Mouse (Mus musculus) forebrain, postnatal 0 days (tissue): ENCODE data around the gene Hltf. TPM values are rescaled to one million over a fixed set of nuclear protein-coding genes. Genes with fewer than 3 reads are reported as not detected.
"Not testable (repeated sequence)": the region's sequence is repeated elsewhere in the genome, so short reads cannot be mapped to it uniquely, and the experiment has no call there.

Experiments used
- ATAC-seq: fragments of 200-750 bp; cut with Nextera tagmentation; 2 replicates; pipeline ENCODE4 v1.8.0; 2017; ENCODE audit warnings: mild to moderate bottlenecking, moderate library complexity
- DNase-seq: peaks from one replicate; pipeline ENCODE4 v3.0.0-alpha.2; 2015
- H3K27ac ChIP-seq: fragments of 300-500 bp; sonication (generic); 2 replicates; pipeline ENCODE4 v1.5.1; 2014; ENCODE audit warnings: low read depth, mild to moderate bottlenecking, antibody characterized with exemption, low read length, moderate library complexity, mixed read lengths
- H3K27me3 ChIP-seq: fragments of 300-500 bp; sonication (generic); 2 replicates; pipeline ENCODE4 v1.6.1; 2014; ENCODE audit warnings: mild to moderate bottlenecking, low read length, mixed read lengths; ENCODE audit not compliant: insufficient read depth
- H3K36me3 ChIP-seq: fragments of 300-500 bp; sonication (generic); 2 replicates; pipeline ENCODE4 v1.6.1; 2014; ENCODE audit warnings: mild to moderate bottlenecking, moderate library complexity; ENCODE audit not compliant: insufficient read depth
- H3K4me1 ChIP-seq: fragments of 300-500 bp; sonication (generic); 2 replicates; pipeline ENCODE4 v1.6.1; 2014; ENCODE audit warnings: antibody characterized with exemption; ENCODE audit not compliant: insufficient read depth
- H3K4me2 ChIP-seq: fragments of 300-500 bp; sonication (generic); 2 replicates; pipeline ENCODE4 v1.6.1; 2014; ENCODE audit warnings: low read depth, mild to moderate bottlenecking, moderate library complexity
- H3K4me3 ChIP-seq: fragments of 300-500 bp; sonication (generic); 2 replicates; pipeline ENCODE4 v1.5.1; 2014; ENCODE audit warnings: low read depth, low read length, mixed read lengths
- H3K9ac ChIP-seq: fragments of 300-500 bp; sonication (generic); 2 replicates; pipeline ENCODE4 v1.6.1; 2014; ENCODE audit warnings: mild to moderate bottlenecking
- H3K9me3 ChIP-seq: fragments of 300-500 bp; sonication (generic); 2 replicates; pipeline ENCODE4 v1.6.1; 2016; ENCODE audit warnings: low read length
- CTCF ChIP-seq: sonication (generic); IDR thresholded peaks from 2 replicates; pipeline ENCODE4 v1.5.1; 2016; ENCODE audit warnings: antibody characterized with exemption, control low read depth, low read depth
- WGBS: fragments of 180-500 bp; shearing (Covaris S2); extraction: QIAGEN DNeasy Blood & Tissue Kit; methylation state at CpG from one replicate; pipeline ENCODE4 v1.1.7; 2014; 5-methylcytosine and 5-hydroxymethylcytosine counted together
- polyA plus RNA-seq: library from polyadenylated mRNA; unstranded; fragments of >200 nt; fragmentation: Nextera tagmentation; extraction: Ambion mirVana; gene quantifications from 2 replicates; pipeline ENCODE4 v1.2.1, GENCODE M21; 2015
- total RNA-seq: library from RNA; depleted of rRNA; stranded (reverse); fragments of >200 nt; gene quantifications from 2 replicates; pipeline ENCODE4 v1.2.3, GENCODE M21; 2014; rRNA removed

The Hltf gene
- total RNA-seq (16.2 and 18.2 TPM in 2 replicates), polyA plus RNA-seq (8.0 and 8.8 TPM in 2 replicates)

DNA sequence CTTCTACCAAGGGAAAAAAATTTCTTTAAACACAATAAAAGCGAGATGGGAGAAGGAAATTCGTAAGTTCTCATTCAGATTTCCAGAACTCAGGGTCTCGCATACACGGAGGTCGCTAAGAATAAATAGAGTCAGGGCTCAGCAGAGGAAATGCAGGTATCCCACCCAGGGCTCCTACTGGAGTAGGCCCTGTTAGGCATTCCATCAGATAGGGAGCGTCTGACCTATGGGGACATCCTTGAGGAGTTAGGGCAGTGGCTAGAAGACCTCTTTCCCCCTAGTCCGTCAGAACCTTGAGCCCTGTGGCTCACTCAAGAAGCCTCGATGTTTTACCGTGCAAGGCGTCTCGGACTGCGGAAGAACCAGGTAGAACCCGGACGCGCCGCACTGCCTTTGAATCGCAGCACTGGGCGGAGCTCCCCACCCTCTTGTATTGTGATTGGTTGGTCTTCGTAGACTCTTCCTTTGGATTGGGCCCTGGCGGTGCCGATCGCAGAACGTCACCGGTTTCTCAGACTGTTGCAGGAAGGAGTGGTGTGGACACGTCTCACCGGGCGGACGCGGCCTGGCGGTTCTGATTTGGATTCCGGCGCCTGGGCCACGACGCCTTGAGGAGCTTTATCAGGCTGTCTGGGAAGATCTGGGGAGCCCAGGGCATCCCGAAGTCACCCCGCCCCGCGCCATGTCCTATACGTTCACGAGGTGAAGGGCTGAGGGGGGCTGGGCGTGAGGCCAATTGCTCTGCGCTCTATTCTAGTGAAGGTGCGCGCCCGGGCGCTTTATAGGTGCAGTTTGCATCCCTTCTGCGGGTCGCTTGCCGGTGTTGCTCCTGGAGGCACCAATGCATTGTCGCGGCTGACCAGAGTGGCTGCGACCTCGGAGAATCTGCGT is at the start of gene Hltf:
TSS of gene Hltf (plus strand) at position 506 of the 891 bp plus-strand sequence.
- DNase-seq (peak; percentile 96), ATAC-seq (peak; percentile 100)
- Histone ChIP-seq H3K27me3 (no peaks in the 10 kb centered on the region), H3K4me1 (peaks cover 5% of the 10 kb centered on the region; the same call in 1 of the 2 replicates), H3K9me3 (no peaks in the 10 kb centered on the region), H3K4me3 (peak within 1 kb of the TSS; percentile 83), H3K36me3 (0 out of 2 replicates have a peak, but pooled peaks cover 5% of the 10 kb centered on the region), H3K4me2 (peak within 1 kb of the TSS; percentile 54), H3K27ac (peak within 1 kb of the TSS; percentile 89), H3K9ac (peak within 1 kb of the TSS; percentile 81)
- TF ChIP-seq CTCF, result 0 out of 2 replicates have a peak, but pooled peaks have one; percentile 0
- WGBS, result 2% methylated on average over 54 of the region's 54 CpGs

- Histone ChIP-seq H3K4me1 (no peaks in the 10 kb centered on the region), H3K9me3 (no peaks in the 10 kb centered on the region), H3K4me3 (no peak overlapping the region), H3K9ac (no peak overlapping the region), H3K27ac (no peak overlapping the region), H3K36me3 (peaks cover 38% of the 10 kb centered on the region), H3K27me3 (no peaks in the 10 kb centered on the region), H3K4me2 (no peak overlapping the region)
- no peak for TF ChIP-seq CTCF
- ATAC-seq (no peak), DNase-seq (no peak)
- WGBS, result 93% methylated on average over 9 of the region's 9 CpGs
Measured at GRCm38 (mm10) chr3:20010464-20010863, 47.1 kb upstream of the Hltf start.

- DNase-seq, H3K27ac ChIP-seq, H3K4me2 ChIP-seq, ATAC-seq, H3K4me1 ChIP-seq, H3K27me3 ChIP-seq, H3K9me3 ChIP-seq, H3K9ac ChIP-seq, H3K4me3 ChIP-seq: not testable (repeated sequence)
- 91% methylated on average over 7 of the region's 7 CpGs for WGBS
- H3K36me3 ChIP-seq, result peaks cover 42% of the 10 kb centered on the region
Measured at GRCm38 (mm10) chr3:20010905-20011304, 46.7 kb upstream of the Hltf start.

- no peak overlapping the region for H3K9ac ChIP-seq
- H3K4me1 ChIP-seq, result no peaks in the 10 kb centered on the region
- no peak overlapping the region for H3K4me2 ChIP-seq
- no peak for DNase-seq
- peaks cover 47% of the 10 kb centered on the region for H3K36me3 ChIP-seq
- H3K9me3 ChIP-seq, result no peaks in the 10 kb centered on the region
- no peak overlapping the region for H3K4me3 ChIP-seq
- ATAC-seq, result no peak
- TF ChIP-seq CTCF, result no peak
- no peaks in the 10 kb centered on the region for H3K27me3 ChIP-seq
- 98% methylated on average over 2 of the region's 2 CpGs for WGBS
- no peak overlapping the region for H3K27ac ChIP-seq
Measured at GRCm38 (mm10) chr3:20014454-20014853, 43.2 kb upstream of the Hltf start.

DNA sequence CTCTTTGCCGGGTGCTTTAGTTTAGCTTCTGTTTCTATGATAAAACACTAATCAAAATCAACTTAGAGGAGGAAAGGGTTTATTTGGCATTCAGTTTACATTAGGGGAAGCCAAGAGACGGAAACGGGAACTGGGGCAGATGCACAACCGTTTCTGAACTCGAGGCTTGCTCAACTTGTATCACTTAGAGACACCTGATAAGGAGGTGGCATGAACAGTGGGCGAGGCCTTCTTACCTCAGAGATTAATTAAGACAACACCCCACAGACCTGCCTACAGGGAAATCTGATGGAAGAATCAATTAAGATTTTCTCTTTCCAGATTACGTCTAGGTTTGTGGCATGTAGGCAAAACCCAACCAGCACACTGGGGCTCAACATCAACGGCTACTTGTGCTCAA is 39.5 kb upstream of the Hltf start:
- H3K36me3 ChIP-seq, result peaks cover 52% of the 10 kb centered on the region
- H3K9me3 ChIP-seq, result no peaks in the 10 kb centered on the region
- no peaks in the 10 kb centered on the region for H3K27me3 ChIP-seq
- DNase-seq, result no peak
- no peak for TF ChIP-seq CTCF
- H3K4me3 ChIP-seq, result no peak overlapping the region
- no peak overlapping the region for H3K4me2 ChIP-seq
- no peak overlapping the region for H3K9ac ChIP-seq
- ATAC-seq, result no peak
- H3K27ac ChIP-seq, result no peak overlapping the region
- H3K4me1 ChIP-seq, result no peaks in the 10 kb centered on the region
- WGBS, result 93% methylated on average over 8 of the region's 8 CpGs

DNA sequence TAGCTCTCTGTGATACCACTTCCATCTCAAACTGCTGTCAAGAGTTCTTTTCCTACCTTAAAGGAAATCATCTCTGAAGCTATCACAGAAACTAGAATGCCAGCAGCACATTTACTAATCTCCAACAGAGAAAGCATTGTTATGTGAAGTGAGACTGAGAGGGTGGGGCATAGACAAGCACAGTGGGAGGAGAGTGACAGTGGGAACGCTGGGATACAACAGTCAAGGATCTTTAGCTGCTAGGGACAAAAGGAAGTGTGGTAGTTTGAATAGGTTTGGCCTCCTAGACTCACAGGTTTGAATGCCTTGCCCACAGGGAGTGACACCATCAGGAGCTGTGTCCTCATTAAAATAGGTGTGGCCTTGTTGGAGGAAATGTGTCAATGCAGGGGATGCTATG is 33.8 kb upstream of the Hltf start:
- no peak overlapping the region for H3K4me3 ChIP-seq

GRCm38 (mm10) chr3:20026481-20026880 is 31.1 kb upstream of the Hltf start:
- Histone ChIP-seq H3K9ac (no peak overlapping the region), H3K4me1 (no peaks in the 10 kb centered on the region), H3K27me3 (no peaks in the 10 kb centered on the region), H3K4me3 (no peak overlapping the region), H3K27ac (no peak overlapping the region), H3K9me3 (no peaks in the 10 kb centered on the region), H3K36me3 (peaks cover 44% of the 10 kb centered on the region), H3K4me2 (no peak overlapping the region)
- DNase-seq, result no peak
- no peak for TF ChIP-seq CTCF
- ATAC-seq, result no peak

More for the DNA sequence above, 33.8 kb upstream of the Hltf start:
- H3K27ac ChIP-seq, result no peak overlapping the region
- H3K9ac ChIP-seq, result no peak overlapping the region
- no peak for ATAC-seq
- no peak for DNase-seq
- H3K27me3 ChIP-seq, result no peaks in the 10 kb centered on the region
- H3K4me1 ChIP-seq, result no peaks in the 10 kb centered on the region
- no peaks in the 10 kb centered on the region for H3K9me3 ChIP-seq
- 43% methylated on average over 1 of the region's 1 CpGs for WGBS
- TF ChIP-seq CTCF, result no peak
- H3K36me3 ChIP-seq, result peaks cover 57% of the 10 kb centered on the region
- H3K4me2 ChIP-seq, result no peak overlapping the region
